In genomic region chr11:101265906-101266305, GRCm38 (mm10) we compare ENCODE assay signal across 15 mouse cellular contexts. TPM values are rescaled to one million over a fixed set of nuclear protein-coding genes. Genes with fewer than 3 reads are reported as not detected.
DNase-seq lines count a peak whose midpoint lies in the region; ATAC-seq and TF ChIP-seq lines count a peak whose summit lies in the region.
"Had no signal": no experiment of that assay in that cellular context is flagged by ENCODE, and none has a peak within 500 bp of the region (broad histone marks: within the 10 kb centered on the region; RNA-seq: fewer than 3 reads in every experiment).

No protein-coding gene starts in this region.

- no peak for DNase-seq in forebrain, embryonic 10.5 days (ENCODE audit: extremely low spot score, low spot score)
- no peak for DNase-seq in limb, embryonic 10.5 days (ENCODE audit: low spot score)
- DNase-seq in embryonic facial prominence, embryonic 14.5 days (ENCODE audit: low spot score) = no peak
- no peak for DNase-seq in limb, embryonic 14.5 days (ENCODE audit: low spot score)
- no peak for DNase-seq in urinary bladder, postnatal 25 days (ENCODE audit: low spot score)
- no peak for DNase-seq in embryo, embryonic 10 days (ENCODE audit: low spot score)
- DNase-seq: cerebellum, adult 18-20 months; gastrocnemius, adult 2 months; kidney, postnatal 14 days; layer of hippocampus, postnatal 36 days; liver, postnatal 0 days; thymus, postnatal 14 days had no signal

- WGBS in forebrain, embryonic 10.5 days = 16% methylated on average over 6 of the region's 6 CpGs
- WGBS in forebrain, embryonic 12.5 days = 17% methylated on average over 6 of the region's 6 CpGs
- WGBS in limb, embryonic 12.5 days = 28% methylated on average over 6 of the region's 6 CpGs
- 31% methylated on average over 6 of the region's 6 CpGs for WGBS in limb, embryonic 10.5 days
- 22% methylated on average over 6 of the region's 6 CpGs for WGBS in embryonic facial prominence, embryonic 14.5 days
- 30% methylated on average over 6 of the region's 6 CpGs for WGBS in limb, embryonic 14.5 days

- H3K36me3 ChIP-seq in forebrain, embryonic 10.5 days (replicated peaks) = no peaks in the 10 kb centered on the region
- H3K36me3 ChIP-seq in forebrain, embryonic 12.5 days (replicated peaks) = no peaks in the 10 kb centered on the region
- no peaks in the 10 kb centered on the region for H3K36me3 ChIP-seq in limb, embryonic 12.5 days
- no peaks in the 10 kb centered on the region for H3K36me3 ChIP-seq in limb, embryonic 10.5 days
- H3K36me3 ChIP-seq in embryonic facial prominence, embryonic 14.5 days (ENCODE audit: control insufficient read depth, insufficient read depth, low read length) = no peaks in the 10 kb centered on the region
- H3K36me3 ChIP-seq in limb, embryonic 14.5 days (ENCODE audit: control insufficient read depth, insufficient read depth, low read length) = no peaks in the 10 kb centered on the region
- H3K36me3 ChIP-seq: stomach, embryonic 15.5 days had no signal

- H3K4me1 ChIP-seq in forebrain, embryonic 10.5 days = peaks cover 60% of the 10 kb centered on the region
- peaks cover 38% of the 10 kb centered on the region for H3K4me1 ChIP-seq in forebrain, embryonic 12.5 days
- H3K4me1 ChIP-seq in limb, embryonic 12.5 days (replicated peaks) = peaks cover 28% of the 10 kb centered on the region
- peaks cover 51% of the 10 kb centered on the region for H3K4me1 ChIP-seq in limb, embryonic 10.5 days
- peaks cover 24% of the 10 kb centered on the region for H3K4me1 ChIP-seq in embryonic facial prominence, embryonic 14.5 days (ENCODE audit: control insufficient read depth, insufficient read depth, low read length)
- peaks cover 21% of the 10 kb centered on the region for H3K4me1 ChIP-seq in limb, embryonic 14.5 days (ENCODE audit: control insufficient read depth, insufficient read depth, low read length)

- no peak overlapping the region for H3K4me2 ChIP-seq in forebrain, embryonic 12.5 days
- peak overlapping the region; percentile 61; the same call in 1 of the 2 replicates for H3K4me2 ChIP-seq in limb, embryonic 12.5 days
- peak overlapping the region; percentile 63 for H3K4me2 ChIP-seq in embryonic facial prominence, embryonic 14.5 days (ENCODE audit: low read depth, low read length)
- H3K4me2 ChIP-seq in limb, embryonic 14.5 days (replicated peaks; ENCODE audit: low read depth, low read length, severe bottlenecking) = no peak overlapping the region

- peak overlapping the region; percentile 42 for H3K4me3 ChIP-seq in forebrain, embryonic 10.5 days
- H3K4me3 ChIP-seq in forebrain, embryonic 12.5 days (replicated peaks) = no peak overlapping the region
- no peak overlapping the region for H3K4me3 ChIP-seq in limb, embryonic 12.5 days (replicated peaks)
- H3K4me3 ChIP-seq in limb, embryonic 10.5 days = no peak overlapping the region
- H3K4me3 ChIP-seq in embryonic facial prominence, embryonic 14.5 days (ENCODE audit: low read depth, low read length) = peak overlapping the region; percentile 38; the same call in 1 of the 2 replicates
- peak overlapping the region; percentile 29; the same call in 1 of the 2 replicates for H3K4me3 ChIP-seq in limb, embryonic 14.5 days (replicated peaks; ENCODE audit: low read length)
- H3K4me3 ChIP-seq: gastrocnemius, adult 2 months had no signal

- no peak overlapping the region for H3K27ac ChIP-seq in forebrain, embryonic 10.5 days
- H3K27ac ChIP-seq in forebrain, embryonic 12.5 days = no peak overlapping the region
- H3K27ac ChIP-seq in limb, embryonic 12.5 days = no peak overlapping the region
- no peak overlapping the region for H3K27ac ChIP-seq in limb, embryonic 10.5 days
- H3K27ac ChIP-seq in embryonic facial prominence, embryonic 14.5 days (replicated peaks; ENCODE audit: low read depth, low read length) = no peak overlapping the region
- no peak overlapping the region for H3K27ac ChIP-seq in limb, embryonic 14.5 days (replicated peaks; ENCODE audit: low read depth, low read length)
- H3K27ac ChIP-seq: gastrocnemius, adult 2 months; stomach, embryonic 15.5 days had no signal

- no peak for TF ChIP-seq POLR2A in limb, embryonic 14.5 days (IDR thresholded peaks at IDR 0.05; ENCODE audit: borderline replicate concordance, extremely low read depth, insufficient read depth, insufficient read length)

- H3K27me3 ChIP-seq in forebrain, embryonic 10.5 days (ENCODE audit: poor library complexity, severe bottlenecking) = peaks cover 95% of the 10 kb centered on the region
- H3K27me3 ChIP-seq in forebrain, embryonic 12.5 days = peaks cover 77% of the 10 kb centered on the region
- H3K27me3 ChIP-seq in limb, embryonic 12.5 days = peaks cover 81% of the 10 kb centered on the region
- peaks cover 85% of the 10 kb centered on the region for H3K27me3 ChIP-seq in limb, embryonic 10.5 days (ENCODE audit: low read depth, poor library complexity, severe bottlenecking)
- peaks cover 53% of the 10 kb centered on the region for H3K27me3 ChIP-seq in embryonic facial prominence, embryonic 14.5 days (replicated peaks; ENCODE audit: control insufficient read depth, insufficient read depth, low read length)
- H3K27me3 ChIP-seq in limb, embryonic 14.5 days (ENCODE audit: control insufficient read depth, insufficient read depth, low read length) = peaks cover 44% of the 10 kb centered on the region

- H3K9me3 ChIP-seq in forebrain, embryonic 10.5 days = no peaks in the 10 kb centered on the region
- no peaks in the 10 kb centered on the region for H3K9me3 ChIP-seq in forebrain, embryonic 12.5 days
- no peaks in the 10 kb centered on the region for H3K9me3 ChIP-seq in limb, embryonic 12.5 days
- no peaks in the 10 kb centered on the region for H3K9me3 ChIP-seq in limb, embryonic 10.5 days (replicated peaks)
- H3K9me3 ChIP-seq in embryonic facial prominence, embryonic 14.5 days (ENCODE audit: control insufficient read depth, low read length) = no peaks in the 10 kb centered on the region
- no peaks in the 10 kb centered on the region for H3K9me3 ChIP-seq in limb, embryonic 14.5 days (ENCODE audit: control insufficient read depth, low read length)
- H3K9me3 ChIP-seq: stomach, embryonic 15.5 days had no signal

- no peak for ATAC-seq in forebrain, embryonic 12.5 days (ENCODE audit: low FRiP score)
- no peak for ATAC-seq in limb, embryonic 12.5 days (ENCODE audit: insufficient number of reproducible peaks, insufficient read depth, low FRiP score, low TSS enrichment, low read depth)
- no peak for ATAC-seq in embryonic facial prominence, embryonic 14.5 days (ENCODE audit: low read depth)
- no peak for ATAC-seq in limb, embryonic 14.5 days (ENCODE audit: low FRiP score, low read depth)
- ATAC-seq: liver, postnatal 0 days had no signal

- no peak overlapping the region for H3K9ac ChIP-seq in forebrain, embryonic 12.5 days
- H3K9ac ChIP-seq in limb, embryonic 12.5 days (replicated peaks) = no peak overlapping the region
- H3K9ac ChIP-seq in embryonic facial prominence, embryonic 14.5 days (ENCODE audit: low read depth, low read length) = 0 out of 2 replicates have a peak overlapping the region, but pooled peaks have one; percentile 51
- no peak overlapping the region for H3K9ac ChIP-seq in limb, embryonic 14.5 days (ENCODE audit: low read depth, low read length, severe bottlenecking)
- H3K9ac ChIP-seq: liver, postnatal 0 days; stomach, embryonic 15.5 days had no signal

RNA-seq across cellular contexts. Expression of gene Wnk4, which starts 5.5 kb away (rescaled TPM):
- 5.4 and 6.4 TPM in 2 replicates for polyA plus RNA-seq in forebrain, embryonic 10.5 days (2016; fragmentation: Nextera tagmentation; extraction: Ambion mirVana)
- 5.7 and 7.5 TPM in 2 replicates for polyA plus RNA-seq in forebrain, embryonic 12.5 days (2016; fragmentation: Nextera tagmentation; extraction: Ambion mirVana)
- 9.4 and 12.4 TPM in 2 replicates for polyA plus RNA-seq in limb, embryonic 12.5 days (2016; fragmentation: Nextera tagmentation; extraction: Ambion mirVana)
- 4.7 and 6.2 TPM in 2 replicates for polyA plus RNA-seq in limb, embryonic 10.5 days (2016; fragmentation: Nextera tagmentation; extraction: Ambion mirVana)
- 10.7 and 11.9 TPM in 2 replicates for polyA plus RNA-seq in embryonic facial prominence, embryonic 14.5 days (2014; fragmentation: Nextera tagmentation; extraction: Ambion mirVana)
- polyA plus RNA-seq in limb, embryonic 14.5 days (2012; rRNA removed) = 14.9 and 18.4 TPM in 2 replicates
- polyA plus RNA-seq in limb, embryonic 14.5 days (2014; fragmentation: Nextera tagmentation; extraction: Ambion mirVana) = 9.9 and 10.7 TPM in 2 replicates

RNA-seq across cellular contexts. Expression of gene Vps25, which starts 12.4 kb away (rescaled TPM):
- polyA plus RNA-seq in forebrain, embryonic 10.5 days (2016; fragmentation: Nextera tagmentation; extraction: Ambion mirVana) = 128 and 129 TPM in 2 replicates
- 90.4 and 93.1 TPM in 2 replicates for polyA plus RNA-seq in forebrain, embryonic 12.5 days (2016; fragmentation: Nextera tagmentation; extraction: Ambion mirVana)
- 94.1 and 104 TPM in 2 replicates for polyA plus RNA-seq in limb, embryonic 12.5 days (2016; fragmentation: Nextera tagmentation; extraction: Ambion mirVana)
- 118 and 127 TPM in 2 replicates for polyA plus RNA-seq in limb, embryonic 10.5 days (2016; fragmentation: Nextera tagmentation; extraction: Ambion mirVana)
- 111 and 116 TPM in 2 replicates for polyA plus RNA-seq in embryonic facial prominence, embryonic 14.5 days (2014; fragmentation: Nextera tagmentation; extraction: Ambion mirVana)
- 70.3 and 71.7 TPM in 2 replicates for polyA plus RNA-seq in limb, embryonic 14.5 days (2012; rRNA removed)
- 120 and 124 TPM in 2 replicates for polyA plus RNA-seq in limb, embryonic 14.5 days (2014; fragmentation: Nextera tagmentation; extraction: Ambion mirVana)

RNA-seq across cellular contexts. Expression of gene Cntd1, which starts 12.9 kb away (rescaled TPM):
- 0.77 and 1.0 TPM in 2 replicates for polyA plus RNA-seq in forebrain, embryonic 10.5 days (2016; fragmentation: Nextera tagmentation; extraction: Ambion mirVana)
- polyA plus RNA-seq in forebrain, embryonic 12.5 days (2016; fragmentation: Nextera tagmentation; extraction: Ambion mirVana) = 1.6 TPM in 2 replicates
- 1.0 and 1.6 TPM in 2 replicates for polyA plus RNA-seq in limb, embryonic 12.5 days (2016; fragmentation: Nextera tagmentation; extraction: Ambion mirVana)
- 1.1 TPM in 2 replicates for polyA plus RNA-seq in limb, embryonic 10.5 days (2016; fragmentation: Nextera tagmentation; extraction: Ambion mirVana)
- polyA plus RNA-seq in embryonic facial prominence, embryonic 14.5 days (2014; fragmentation: Nextera tagmentation; extraction: Ambion mirVana) = 0.90 and 1.6 TPM in 2 replicates
- polyA plus RNA-seq in limb, embryonic 14.5 days (2012; rRNA removed) = 1.1 and 1.6 TPM in 2 replicates
- polyA plus RNA-seq in limb, embryonic 14.5 days (2014; fragmentation: Nextera tagmentation; extraction: Ambion mirVana) = 0.61 and 0.93 TPM in 2 replicates

RNA-seq across cellular contexts. Expression of gene Coa3, which starts 13.0 kb away (rescaled TPM):
- polyA plus RNA-seq in forebrain, embryonic 10.5 days (2016; fragmentation: Nextera tagmentation; extraction: Ambion mirVana) = 186 and 194 TPM in 2 replicates
- polyA plus RNA-seq in forebrain, embryonic 12.5 days (2016; fragmentation: Nextera tagmentation; extraction: Ambion mirVana) = 178 and 183 TPM in 2 replicates
- polyA plus RNA-seq in limb, embryonic 12.5 days (2016; fragmentation: Nextera tagmentation; extraction: Ambion mirVana) = 193 and 204 TPM in 2 replicates
- 187 and 192 TPM in 2 replicates for polyA plus RNA-seq in limb, embryonic 10.5 days (2016; fragmentation: Nextera tagmentation; extraction: Ambion mirVana)
- 180 and 181 TPM in 2 replicates for polyA plus RNA-seq in embryonic facial prominence, embryonic 14.5 days (2014; fragmentation: Nextera tagmentation; extraction: Ambion mirVana)
- 110 and 183 TPM in 2 replicates for polyA plus RNA-seq in limb, embryonic 14.5 days (2012; rRNA removed)
- 182 and 187 TPM in 2 replicates for polyA plus RNA-seq in limb, embryonic 14.5 days (2014; fragmentation: Nextera tagmentation; extraction: Ambion mirVana)

RNA-seq across cellular contexts. Expression of gene Ramp2, which starts 20.1 kb away (rescaled TPM):
- polyA plus RNA-seq in forebrain, embryonic 10.5 days (2016; fragmentation: Nextera tagmentation; extraction: Ambion mirVana) = 54.8 and 57.3 TPM in 2 replicates
- polyA plus RNA-seq in forebrain, embryonic 12.5 days (2016; fragmentation: Nextera tagmentation; extraction: Ambion mirVana) = 43.7 and 49.6 TPM in 2 replicates
- polyA plus RNA-seq in limb, embryonic 12.5 days (2016; fragmentation: Nextera tagmentation; extraction: Ambion mirVana) = 53.0 and 61.5 TPM in 2 replicates
- 54.2 and 61.5 TPM in 2 replicates for polyA plus RNA-seq in limb, embryonic 10.5 days (2016; fragmentation: Nextera tagmentation; extraction: Ambion mirVana)
- 128 and 154 TPM in 2 replicates for polyA plus RNA-seq in embryonic facial prominence, embryonic 14.5 days (2014; fragmentation: Nextera tagmentation; extraction: Ambion mirVana)
- polyA plus RNA-seq in limb, embryonic 14.5 days (2012; rRNA removed) = 89.4 and 108 TPM in 2 replicates
- 98.9 and 104 TPM in 2 replicates for polyA plus RNA-seq in limb, embryonic 14.5 days (2014; fragmentation: Nextera tagmentation; extraction: Ambion mirVana)

Comparison
In these comparisons a context has a peak if more than half of its experiments do, and no peak if none do; other contexts are left out.
1. H3K4me3 ChIP-seq: peak in forebrain, embryonic 10.5 days (single experiment), embryonic facial prominence, embryonic 14.5 days (single experiment) and limb, embryonic 14.5 days (single experiment); none in forebrain, embryonic 12.5 days (single experiment), limb, embryonic 12.5 days (single experiment) and limb, embryonic 10.5 days (single experiment).
2. H3K4me2 ChIP-seq: peak in limb, embryonic 12.5 days (single experiment) and embryonic facial prominence, embryonic 14.5 days (single experiment); none in forebrain, embryonic 12.5 days (single experiment) and limb, embryonic 14.5 days (single experiment).